Mouse (Mus musculus) spleen, embryonic (tissue): ENCODE data around the gene Jpt1.
"Not testable (repeated sequence)": the region's sequence is repeated elsewhere in the genome, so short reads cannot be mapped to it uniquely, and the experiment has no call there.

Experiments used
- CTCF ChIA-PET: fragments of 350-600 bp; sonication (Branson Sonifier 250); formaldehyde crosslinking; loops from one replicate; lab custom pipeline; 2022; lab: Charles Lee

Jpt1 gene

GRCm38 (mm10) chr11:115477388-115477787, 36.8 kb downstream of the Jpt1 start:
- CTCF ChIA-PET: interaction anchor here (0.6 to 1.0 kb wide), 2 partner anchors 14 to 749 kb away, joined by 3 read pairs; partner anchors contain the start of gene Nt5c

GRCm38 (mm10) chr11:115476630-115477029, 37.6 kb downstream of the Jpt1 start:
- CTCF ChIA-PET: interaction anchor here (1.0 kb wide), 1 partner anchor 15 kb away, joined by 3 read pairs; the partner anchor contains the start of gene Nt5c

DNA sequence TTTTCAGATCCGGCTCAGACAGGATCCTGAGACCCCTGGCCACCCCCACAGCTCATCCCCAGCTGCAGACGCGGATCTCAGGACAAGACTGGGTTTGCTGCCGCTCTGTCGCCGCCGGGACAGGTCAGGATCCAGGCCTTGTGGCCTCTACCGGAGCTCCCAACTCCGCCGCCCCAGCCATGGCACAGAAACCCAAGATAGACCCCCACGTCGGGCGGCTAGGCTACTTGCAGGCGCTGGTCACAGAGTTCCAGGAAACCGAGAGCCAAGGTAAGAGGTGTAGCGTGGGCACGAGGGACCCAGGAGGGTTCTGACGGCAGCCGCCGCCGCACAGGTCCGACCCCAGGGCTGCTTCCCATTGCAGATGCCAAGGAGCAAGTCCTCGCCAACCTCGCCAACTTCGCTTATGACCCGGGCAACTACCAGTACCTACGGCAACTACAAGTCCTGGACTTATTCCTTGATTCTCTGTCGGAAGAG, 38.4 kb downstream of the Jpt1 start:
- CTCF ChIA-PET: interaction anchor here (0.6 to 0.9 kb wide), 3 partner anchors 10 to 153 kb away, joined by 3 read pairs; no protein-coding TSS in a partner anchor

- CTCF ChIA-PET: interaction anchor here (0.6 to 1.1 kb wide), 4 partner anchors 9 to 153 kb away, joined by 3 to 5 read pairs (median 3); no protein-coding TSS in a partner anchor
These were observed 39.0 kb downstream of the Jpt1 start, which contains the start of gene Armc7 for GRCm38 (mm10) chr11:115475025-115475757. TSS of gene Armc7 (plus strand) at chr11:115475667.

- CTCF ChIA-PET: no interaction called here
These were observed 40.4 kb downstream of the Jpt1 start for GRCm38 (mm10) chr11:115473626-115474275.

DNA sequence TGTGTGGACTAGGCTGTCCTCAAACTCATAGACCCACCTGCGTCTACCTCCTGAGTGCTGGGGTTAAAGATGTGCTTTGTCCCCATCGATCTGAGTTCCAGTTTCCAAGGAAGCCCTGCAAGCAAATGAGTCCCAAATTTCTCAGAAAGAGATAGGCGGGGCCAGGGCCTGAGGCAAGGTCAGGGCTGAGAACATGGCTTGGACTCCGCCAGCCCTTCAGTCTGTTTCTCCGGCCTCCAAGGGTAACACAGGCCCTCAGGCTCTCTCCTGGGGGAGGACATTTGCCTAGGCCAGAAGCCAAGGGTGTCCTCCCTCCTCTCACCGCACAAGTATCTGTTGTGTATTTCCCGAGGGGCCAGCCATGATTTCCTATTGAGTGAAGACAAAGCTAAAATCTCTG, 42.0 kb downstream of the Jpt1 start:
- CTCF ChIA-PET: no interaction called here

GRCm38 (mm10) chr11:115467217-115467618, 47.0 kb downstream of the Jpt1 start:
- CTCF ChIA-PET: interaction anchor here (0.7 kb wide), 1 partner anchor 61 kb away, joined by 7 read pairs; no protein-coding TSS in a partner anchor

GRCm38 (mm10) chr11:115464851-115465250, 49.3 kb downstream of the Jpt1 start:
- CTCF ChIA-PET: no interaction called here

- CTCF ChIA-PET: no interaction called here
These were observed 50.8 kb downstream of the Jpt1 start for GRCm38 (mm10) chr11:115463397-115463796.

- CTCF ChIA-PET: no interaction called here
These were observed 51.8 kb downstream of the Jpt1 start, which contains the start of gene Slc16a5 for GRCm38 (mm10) chr11:115462243-115462891. TSS of gene Slc16a5 (plus strand) at chr11:115462474.

DNA sequence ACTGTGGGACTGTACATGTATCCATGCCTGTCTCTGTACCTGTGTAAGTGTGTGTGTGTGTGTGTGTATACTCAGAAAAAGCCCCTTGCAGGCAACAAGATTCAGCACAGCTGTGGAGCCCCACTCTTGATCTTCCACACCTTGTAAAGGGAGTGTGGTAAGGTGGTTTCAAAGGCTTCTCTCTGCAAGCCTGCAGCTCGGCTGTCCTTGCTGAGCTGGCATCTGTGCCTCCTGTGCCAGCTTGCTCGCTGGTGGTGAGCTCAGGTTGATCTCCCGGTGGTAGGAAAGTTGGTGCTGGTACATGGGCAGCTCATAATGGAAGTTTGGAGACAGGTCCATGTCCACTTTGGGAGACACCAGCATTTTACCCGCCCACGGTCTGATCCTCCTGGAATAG, 52.3 kb downstream of the Jpt1 start:
- CTCF ChIA-PET: interaction anchor here (0.7 kb wide), 2 partner anchors 140 to 1139 kb away, joined by 3 to 5 read pairs; partner anchors contain the start of gene Ush1g

GRCm38 (mm10) chr11:115460976-115461375, 53.2 kb downstream of the Jpt1 start:
- CTCF ChIA-PET: interaction anchor here (0.7 kb wide), 2 partner anchors 139 to 1140 kb away, joined by 3 to 5 read pairs; partner anchors contain the start of gene Ush1g

DNA sequence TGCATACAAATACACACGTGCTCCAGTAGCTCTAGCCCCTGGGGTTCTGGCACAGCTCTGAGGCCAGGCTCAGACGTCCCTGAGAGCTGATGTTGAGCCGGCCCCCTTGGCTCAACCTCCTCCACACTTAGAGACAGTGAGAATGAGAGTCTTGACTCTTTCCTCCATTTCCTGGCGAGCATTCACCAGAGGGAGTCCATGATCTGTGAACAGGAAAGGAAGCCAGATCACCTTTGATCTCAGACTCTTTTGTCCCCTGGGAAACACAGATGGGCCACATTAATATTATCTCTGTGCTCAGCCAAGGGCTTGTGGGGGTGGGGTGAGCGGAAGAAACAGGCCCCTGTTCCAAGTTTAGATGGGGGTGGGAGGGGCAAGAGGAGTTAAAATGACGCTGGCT, 56.8 kb downstream of the Jpt1 start:
- CTCF ChIA-PET: no interaction called here

GRCm38 (mm10) chr11:115456182-115456581, 58.0 kb downstream of the Jpt1 start:
- CTCF ChIA-PET: no interaction called here

DNA sequence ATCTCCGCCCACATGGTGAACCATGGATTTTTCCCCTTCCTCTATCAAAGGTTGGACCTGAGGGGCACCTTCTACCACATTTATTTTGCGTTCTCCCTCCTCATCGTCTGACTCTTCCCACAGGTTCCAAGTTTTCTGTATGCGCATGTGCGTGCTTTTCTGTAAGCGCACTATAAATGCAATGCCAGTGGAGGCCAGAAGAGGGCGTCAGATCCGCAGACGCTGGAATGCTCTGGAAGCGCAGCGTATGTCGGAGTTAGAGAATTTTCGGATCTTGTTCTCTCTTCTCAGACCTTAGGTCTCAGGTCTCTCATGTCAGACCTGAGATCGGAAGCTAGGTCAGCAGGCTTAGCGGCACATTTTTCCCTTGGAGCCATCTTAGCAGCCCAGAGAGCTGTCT, 58.6 kb downstream of the Jpt1 start:
- CTCF ChIA-PET: no interaction called here

DNA sequence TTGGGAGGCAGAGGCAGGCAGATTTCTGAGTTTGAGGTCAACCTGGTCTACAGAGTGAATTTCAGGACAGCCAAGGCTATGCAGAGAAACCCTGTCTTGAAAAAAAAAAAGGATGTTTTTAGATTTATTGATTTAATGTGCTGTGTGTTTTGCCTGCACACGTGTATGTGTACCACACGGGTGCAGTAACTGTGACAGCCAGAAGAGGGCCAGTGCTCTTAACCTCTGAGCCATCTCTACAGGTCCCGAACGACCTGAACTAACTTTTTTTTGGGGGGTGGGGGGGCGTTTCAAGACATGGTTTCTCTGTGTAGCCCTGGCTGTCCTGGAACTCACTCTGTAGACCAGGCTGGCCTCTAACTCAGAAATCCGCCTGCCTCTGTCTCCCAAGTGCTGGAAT, 59.4 kb downstream of the Jpt1 start:
- CTCF ChIA-PET: not testable (repeated sequence)

- CTCF ChIA-PET: no interaction called here
These were observed 60.9 kb downstream of the Jpt1 start for GRCm38 (mm10) chr11:115453306-115453705.

DNA sequence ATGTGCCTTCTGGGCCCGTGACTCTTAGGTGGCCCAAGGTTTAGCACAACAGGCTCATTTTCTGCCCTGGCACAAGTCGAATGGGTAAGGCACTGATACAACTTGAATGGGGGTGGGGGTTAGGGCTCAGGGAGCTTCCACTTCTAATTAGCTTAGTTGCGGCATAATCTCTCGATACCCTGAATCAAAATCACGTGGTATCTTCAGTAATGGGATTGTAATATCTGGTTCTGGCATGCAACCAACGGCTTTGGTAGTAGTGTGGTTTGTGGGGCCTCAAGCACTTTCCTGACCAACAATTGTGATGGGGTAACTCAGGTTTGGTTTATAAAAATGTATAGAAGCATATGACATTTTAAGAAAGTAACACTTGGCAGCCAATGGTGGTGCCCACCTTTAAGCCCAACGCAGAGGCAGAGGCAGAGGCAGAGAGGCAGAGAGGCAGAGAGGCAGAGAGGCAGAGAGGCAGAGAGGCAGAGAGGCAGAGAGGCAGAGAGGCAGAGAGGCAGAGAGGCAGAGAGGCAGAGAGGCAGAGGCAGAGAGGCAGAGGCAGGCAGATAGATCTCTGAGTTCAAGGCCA, 61.8 kb downstream of the Jpt1 start:
- CTCF ChIA-PET: interaction anchor here (0.6 kb wide), 1 partner anchor 19 kb away, joined by 4 read pairs; no protein-coding TSS in a partner anchor

GRCm38 (mm10) chr11:115451781-115452241, 62.4 kb downstream of the Jpt1 start:
- CTCF ChIA-PET: interaction anchor here (0.6 kb wide), 1 partner anchor 20 kb away, joined by 4 read pairs; no protein-coding TSS in a partner anchor

- CTCF ChIA-PET: no interaction called here
These were observed 64.0 kb downstream of the Jpt1 start for GRCm38 (mm10) chr11:115450176-115450575.

- CTCF ChIA-PET: no interaction called here
These were observed 65.2 kb downstream of the Jpt1 start for GRCm38 (mm10) chr11:115448998-115449397.
